10 mouse cellular contexts compared by ENCODE assay signal in genomic region chr14:48332660-48333059, GRCm38 (mm10).
DNase-seq lines count a peak whose midpoint lies in the region; ATAC-seq and TF ChIP-seq lines count a peak whose summit lies in the region.
"Had no signal": no experiment of that assay in that cellular context is flagged by ENCODE, and none has a peak within 500 bp of the region (broad histone marks: within the 10 kb centered on the region; RNA-seq: fewer than 3 reads in every experiment).

No protein-coding gene starts in this region.

- H3K4me1 ChIP-seq in hindbrain, postnatal 0 days (ENCODE audit: insufficient read depth, low read length), result peaks cover 7% of the 10 kb centered on the region; the same call in 1 of the 2 replicates
- peaks cover 25% of the 10 kb centered on the region for H3K4me1 ChIP-seq in hindbrain, embryonic 13.5 days (replicated peaks)
- H3K4me1 ChIP-seq in lung, adult 2 months (ENCODE audit: control insufficient read depth, insufficient read depth, low read length), result peaks cover 8% of the 10 kb centered on the region; the same call in 1 of the 2 replicates
- H3K4me1 ChIP-seq: megakaryocyte, embryonic 14.5 days had no signal

- ATAC-seq in hindbrain, postnatal 0 days, result no peak
- no peak for ATAC-seq in hindbrain, embryonic 13.5 days (ENCODE audit: low FRiP score)
- ATAC-seq in monocyte, adult 5-6 weeks (replicated peaks; ENCODE audit: insufficient number of reproducible peaks, low FRiP score, low TSS enrichment, poor library complexity, severe bottlenecking), result no peak
- ATAC-seq in megakaryocyte-erythroid progenitor cell, adult 5-6 weeks (replicated peaks; ENCODE audit: low FRiP score, low TSS enrichment, poor library complexity, severe bottlenecking), result no peak

- no peaks in the 10 kb centered on the region for H3K9me3 ChIP-seq in hindbrain, postnatal 0 days (ENCODE audit: low read length)
- no peaks in the 10 kb centered on the region for H3K9me3 ChIP-seq in hindbrain, embryonic 13.5 days
- H3K9me3 ChIP-seq: megakaryocyte, embryonic 14.5 days had no signal

- H3K27ac ChIP-seq in hindbrain, postnatal 0 days, result peak overlapping the region; percentile 6; the same call in 1 of the 2 replicates
- H3K27ac ChIP-seq in hindbrain, embryonic 13.5 days, result no peak overlapping the region
- H3K27ac ChIP-seq: layer of hippocampus, adult 2 months had no signal

- H3K4me2 ChIP-seq in hindbrain, postnatal 0 days (ENCODE audit: low read depth, low read length), result no peak overlapping the region
- no peak overlapping the region for H3K4me2 ChIP-seq in hindbrain, embryonic 13.5 days

- H3K27me3 ChIP-seq in hindbrain, postnatal 0 days (ENCODE audit: insufficient read depth, low read length), result no peaks in the 10 kb centered on the region
- 0 out of 2 replicates have a peak, but pooled peaks cover 8% of the 10 kb centered on the region for H3K27me3 ChIP-seq in hindbrain, embryonic 13.5 days

- TF ChIP-seq POLR2A in lung, adult 2 months (IDR thresholded peaks at IDR 0.05; ENCODE audit: borderline replicate concordance, extremely low read depth, low read depth, low read length), result no peak

- H3K36me3 ChIP-seq in hindbrain, postnatal 0 days (ENCODE audit: insufficient read depth, low read length), result no peaks in the 10 kb centered on the region
- H3K36me3 ChIP-seq in hindbrain, embryonic 13.5 days, result no peaks in the 10 kb centered on the region

- peak; percentile 19 for DNase-seq in hindbrain, postnatal 0 days (ENCODE audit: low spot score)
- peak; percentile 32 for DNase-seq in adrenal gland, adult 8-10 months
- peak; percentile 24 to 41 for DNase-seq in heart, postnatal 10 days
- peak; percentile 34 for DNase-seq in lung, adult 2 months
- no peak for DNase-seq in layer of hippocampus, adult 18-20 months (ENCODE audit: low spot score in 2 of 2)

- WGBS in hindbrain, postnatal 0 days, result 43% methylated on average over 4 of the region's 4 CpGs
- WGBS in hindbrain, embryonic 13.5 days, result 69% methylated on average over 4 of the region's 4 CpGs
- WGBS in lung, adult 2 months, result 22% methylated on average over 4 of the region's 4 CpGs

- TF ChIP-seq CTCF in hindbrain, postnatal 0 days (IDR thresholded peaks at IDR 0.05; ENCODE audit: low read depth), result no peak
- TF ChIP-seq CTCF in lung, adult 2 months (IDR thresholded peaks at IDR 0.05; ENCODE audit: insufficient read depth, low read length), result no peak

- H3K4me3 ChIP-seq in hindbrain, postnatal 0 days (ENCODE audit: low read length), result no peak overlapping the region
- H3K4me3 ChIP-seq in hindbrain, embryonic 13.5 days, result no peak overlapping the region
- no peak overlapping the region for H3K4me3 ChIP-seq in lung, adult 2 months (replicated peaks; ENCODE audit: extremely low read depth, low read depth, low read length)
- H3K4me3 ChIP-seq: layer of hippocampus, adult 2 months; megakaryocyte, embryonic 14.5 days had no signal

- intact Hi-C loops in heart, postnatal 10 days (cut with DNase I), result no loop called here

- H3K9ac ChIP-seq in hindbrain, postnatal 0 days (replicated peaks; ENCODE audit: low read length), result no peak overlapping the region
- no peak overlapping the region for H3K9ac ChIP-seq in hindbrain, embryonic 13.5 days

Comparison
In these comparisons a context has a peak if more than half of its experiments do, and no peak if none do; other contexts are left out.
1. DNase-seq: peak in hindbrain, postnatal 0 days (single experiment), adrenal gland, adult 8-10 months (single experiment), heart, postnatal 10 days (2 of 2) and lung, adult 2 months (single experiment); none in layer of hippocampus, adult 18-20 months (0 of 2).